Mouse (Mus musculus): Measurements from ENCODE around the gene Gng8.
A peak's percentile ranks its signal among the peaks of the same experiment; 100 is the strongest.

Gng8 gene

DNA sequence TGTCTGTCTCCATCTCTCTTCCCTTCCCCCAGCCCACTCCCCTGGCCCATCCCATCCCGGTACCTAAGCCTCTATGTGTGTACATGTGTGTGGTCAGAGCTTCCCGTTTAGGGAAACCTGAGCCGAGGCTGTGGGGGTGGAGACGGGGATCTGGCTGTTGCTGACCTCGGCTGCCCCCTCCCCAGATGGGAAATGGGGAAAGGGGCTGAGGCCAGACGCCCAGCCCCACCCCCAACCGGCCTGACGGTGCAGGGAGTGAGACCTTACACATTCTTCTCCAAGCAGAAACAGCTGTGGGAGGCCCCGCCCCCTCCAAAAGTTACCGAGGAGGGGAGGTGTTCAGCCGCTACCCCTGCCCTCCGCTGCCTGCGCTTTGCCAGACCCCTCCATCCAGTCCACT lies 15.0 kb upstream of the Gng8 start:
- DNase-seq: no peak

DNA sequence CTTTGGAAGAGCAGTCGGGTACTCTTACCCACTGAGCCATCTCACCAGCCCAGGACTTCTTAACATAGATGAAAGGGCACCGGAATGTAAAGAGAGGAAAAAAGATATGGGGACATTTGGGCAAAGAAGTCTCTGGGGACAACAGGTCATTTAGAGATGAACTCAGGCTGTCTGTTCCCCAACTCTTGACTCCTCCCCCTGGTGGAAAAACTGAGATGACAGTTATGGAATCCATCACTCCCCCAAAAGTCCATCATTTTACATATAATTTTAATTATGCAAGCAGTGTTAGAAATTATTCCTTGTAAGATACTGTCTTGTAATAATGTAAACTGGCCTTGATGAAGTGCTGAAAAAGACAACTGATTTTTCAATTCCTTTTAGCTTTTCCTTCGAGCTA lies 13.9 kb upstream of the Gng8 start:
- no peak for DNase-seq

DNA sequence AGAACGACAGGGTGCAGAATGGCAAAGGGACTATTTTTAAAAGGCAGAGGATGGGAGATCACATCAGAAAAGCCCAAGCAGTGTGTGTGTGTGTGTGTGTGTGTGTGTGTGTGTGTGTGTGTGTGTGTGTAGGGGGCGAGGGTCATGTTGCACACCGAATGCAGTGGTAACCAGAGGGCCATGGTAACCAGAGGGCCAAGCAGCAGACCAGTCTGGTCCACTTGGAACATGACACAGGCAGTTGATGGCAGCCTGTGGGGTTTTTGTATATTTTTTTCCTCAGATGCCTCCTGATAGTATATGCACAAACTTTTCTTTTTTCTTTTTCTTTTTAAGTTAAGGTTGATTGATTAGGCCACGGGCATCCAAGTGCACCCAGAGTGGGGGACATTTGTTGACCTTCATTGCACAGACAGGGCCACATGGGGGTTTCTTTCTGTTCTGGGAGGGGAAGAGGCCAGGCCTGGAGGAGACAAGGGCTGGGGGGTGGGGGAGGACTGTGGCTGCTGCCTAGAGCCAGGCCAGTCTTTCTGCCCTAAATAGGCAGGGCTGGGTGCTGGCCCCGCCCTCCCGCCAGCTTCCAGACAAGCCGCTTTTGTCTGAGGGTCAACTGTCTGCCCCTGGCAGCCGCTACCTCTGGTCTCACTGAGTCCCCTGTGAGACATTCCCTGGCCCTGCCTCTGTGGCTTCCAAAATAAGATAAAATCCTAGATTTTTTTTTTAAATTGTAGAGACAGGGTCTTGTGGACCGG lies 11.6 kb upstream of the Gng8 start:
- peak; percentile 49 for DNase-seq

DNA sequence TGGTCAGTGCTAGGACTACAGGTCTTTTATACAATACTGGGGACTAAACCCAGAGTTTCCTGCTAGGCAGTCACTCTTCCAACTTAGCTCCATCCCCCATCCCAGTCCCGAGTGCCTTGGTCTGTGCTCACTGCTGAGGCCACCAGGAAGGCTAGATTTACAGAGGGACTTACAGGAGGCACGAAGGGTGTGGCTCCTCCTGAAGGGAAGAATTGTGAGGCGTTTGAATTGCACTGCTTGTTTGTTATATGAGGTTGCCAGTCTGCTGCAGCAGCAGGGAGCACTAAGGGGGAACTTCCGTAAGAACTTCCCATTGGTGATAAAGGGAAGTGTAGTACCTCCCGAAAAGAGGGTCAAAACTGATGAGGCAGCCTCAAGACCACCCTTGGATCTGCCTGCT lies 11.0 kb upstream of the Gng8 start:
- DNase-seq: no peak

DNA sequence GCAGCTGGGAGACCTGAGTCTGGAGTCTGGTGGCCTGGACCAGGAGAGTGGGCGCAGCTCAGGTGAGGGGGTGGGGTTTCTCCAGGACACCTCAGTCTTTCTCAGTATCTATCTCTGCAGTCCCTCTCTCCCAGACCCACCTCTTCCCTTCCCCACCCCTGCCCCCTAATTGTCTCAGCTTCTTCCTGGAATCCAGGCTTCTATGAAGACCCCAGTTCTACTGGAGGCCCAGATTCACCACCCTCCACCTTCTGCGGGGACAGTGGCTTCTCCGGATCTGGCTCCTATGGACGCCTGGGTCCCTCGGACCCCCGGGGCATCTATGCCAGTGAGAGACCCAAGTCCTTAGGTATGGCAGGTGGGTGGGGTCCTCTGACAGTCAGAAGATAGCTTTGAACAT lies 8.4 kb upstream of the Gng8 start:
- no peak for DNase-seq

DNA sequence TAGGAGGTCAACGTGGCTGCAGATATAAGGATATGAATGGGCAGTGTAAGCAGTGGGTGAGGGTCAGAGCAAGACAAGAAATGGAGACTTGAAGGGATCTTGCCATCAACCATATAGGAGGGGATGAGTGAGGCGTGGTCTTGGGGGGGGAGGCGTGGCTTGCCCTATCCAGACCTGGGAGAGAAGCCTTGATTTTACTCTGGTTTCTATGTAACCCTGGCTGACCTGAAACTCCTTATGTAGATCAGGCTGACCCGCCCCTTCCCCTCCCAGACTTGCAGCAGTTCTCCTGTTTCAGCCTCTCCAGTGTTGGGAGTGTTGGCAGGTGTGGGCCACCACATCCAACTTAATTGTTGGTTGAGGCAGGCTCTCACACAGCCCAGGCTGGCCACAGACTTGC lies 7.3 kb upstream of the Gng8 start:
- DNase-seq: no peak

DNA sequence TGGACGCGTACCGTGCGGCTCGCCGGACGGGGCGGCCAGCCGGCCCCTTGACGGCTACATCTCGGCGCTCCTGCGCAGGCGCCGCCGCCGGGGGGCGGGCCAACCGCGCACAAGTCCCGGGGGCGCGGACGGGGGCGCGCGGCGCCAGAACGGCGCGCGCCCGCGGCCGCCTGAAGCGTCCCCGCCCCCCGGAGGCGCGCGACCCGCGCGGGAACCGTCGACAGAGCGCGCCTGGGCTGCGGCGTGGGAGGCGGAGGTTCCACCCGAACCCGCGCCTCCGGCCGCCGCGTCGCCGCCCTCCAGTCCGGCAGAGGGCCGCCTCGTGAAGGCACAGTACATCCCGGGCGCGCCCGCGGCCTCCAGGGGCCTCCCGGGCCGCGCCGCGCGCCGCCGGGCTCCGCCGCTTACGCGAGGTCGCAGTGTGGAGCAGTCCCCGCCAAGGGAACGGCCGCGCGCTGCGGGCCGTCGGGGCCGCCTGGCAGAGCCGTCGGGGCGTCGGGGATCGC lies 6.3 kb upstream of the Gng8 start:
- no peak for DNase-seq

DNA sequence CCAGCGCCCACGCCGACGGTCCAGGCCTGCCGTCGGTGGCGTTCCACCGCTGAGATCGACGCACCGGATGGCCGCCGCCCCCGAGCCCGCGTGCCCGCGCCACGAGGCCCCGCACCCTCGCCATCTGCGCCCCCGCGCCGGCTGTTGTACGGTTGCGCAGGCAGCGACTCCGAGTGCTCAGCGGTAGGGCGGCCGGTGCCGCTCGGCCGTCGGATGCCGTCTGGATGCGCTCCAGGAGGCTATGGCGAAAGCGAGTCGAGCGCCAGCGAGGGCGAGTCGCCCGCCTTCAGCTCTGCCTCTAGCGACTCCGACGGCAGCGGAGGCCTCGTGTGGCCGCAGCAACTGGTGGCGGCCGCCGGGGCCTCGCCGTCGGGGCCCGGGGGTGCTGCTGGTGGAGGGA lies 5.7 kb upstream of the Gng8 start:
- DNase-seq: no peak

DNA sequence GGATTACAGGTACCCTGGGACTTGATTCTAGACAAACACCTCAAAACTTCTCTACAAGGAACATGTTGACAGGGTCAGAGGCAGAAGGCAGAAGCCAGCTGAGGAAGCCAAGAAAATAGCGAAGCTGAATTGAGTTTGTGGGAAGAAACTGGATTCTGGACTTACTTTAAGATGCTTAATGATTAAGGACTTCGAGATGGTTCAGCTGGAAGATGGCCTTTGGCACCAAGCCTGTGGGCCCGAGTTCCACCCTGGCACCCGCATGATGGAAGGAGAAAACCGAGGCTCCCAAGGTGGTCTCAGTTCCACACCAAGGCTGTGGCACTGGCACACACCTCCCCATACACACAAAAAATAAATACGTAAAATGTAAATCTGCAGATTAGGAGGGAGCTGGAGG lies 1.1 kb upstream of the Gng8 start:
- DNase-seq: peak; percentile 34

DNA sequence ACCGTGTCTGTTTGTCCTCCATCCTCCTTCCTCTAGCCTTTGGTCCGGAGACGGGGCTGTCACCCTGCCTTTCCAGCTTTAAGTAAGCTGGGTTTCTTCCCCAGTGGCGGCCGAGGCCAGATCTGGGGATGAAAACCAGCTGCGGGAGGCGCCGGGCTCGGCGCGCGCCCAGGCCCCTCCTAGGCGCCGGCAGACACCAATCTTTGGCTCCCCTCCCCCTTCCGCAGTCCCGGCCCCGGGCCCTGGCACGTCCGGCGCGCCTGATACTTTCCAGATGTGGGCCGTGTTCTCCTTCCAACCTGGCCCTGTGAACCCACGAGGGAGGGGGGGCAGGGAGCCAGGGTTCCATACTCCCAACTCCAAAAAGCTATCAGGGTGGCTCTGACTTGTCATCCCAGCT lies 642 bp upstream of the Gng8 start:
- DNase-seq: peak; percentile 84

DNA sequence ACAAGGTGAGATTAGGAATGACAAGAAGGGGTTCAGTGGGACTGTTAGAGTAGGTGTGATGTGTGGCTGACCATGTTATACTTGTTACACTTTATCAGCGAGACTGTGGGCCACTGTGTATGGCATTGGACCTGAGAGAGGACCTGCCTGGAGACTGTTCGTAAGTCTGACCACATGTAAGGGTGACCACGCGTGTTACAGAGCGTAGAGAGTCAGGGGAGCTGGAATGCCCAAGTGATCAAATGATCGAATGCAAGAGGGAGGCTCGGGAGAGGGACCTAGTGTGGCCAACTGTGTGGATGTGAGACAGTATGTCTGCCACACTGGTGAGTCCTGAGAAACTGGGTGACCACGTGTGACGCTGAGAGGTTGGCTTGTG lies 755 bp downstream of the Gng8 start:
- no peak for DNase-seq

DNA sequence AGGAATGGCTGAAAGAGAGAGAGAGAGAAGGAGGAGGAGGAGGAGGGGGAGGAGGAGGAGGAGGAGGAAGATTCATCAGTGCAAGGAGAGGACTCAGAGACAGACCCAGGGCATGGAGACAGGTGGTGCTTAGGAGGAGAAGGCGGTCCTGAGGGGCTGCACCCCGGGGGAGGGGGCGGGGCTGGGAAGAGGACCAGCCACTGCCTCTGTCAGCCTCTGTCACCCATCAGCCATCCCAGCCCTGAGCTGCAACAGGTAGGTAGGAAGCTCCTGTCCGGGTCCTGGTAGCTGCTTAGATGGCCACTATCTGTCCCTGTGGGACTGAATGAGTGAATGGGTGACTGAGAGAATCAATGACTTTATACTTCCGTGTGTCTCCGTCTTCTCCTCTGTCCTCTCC lies 2.0 kb downstream of the Gng8 start:
- DNase-seq: no peak

DNA sequence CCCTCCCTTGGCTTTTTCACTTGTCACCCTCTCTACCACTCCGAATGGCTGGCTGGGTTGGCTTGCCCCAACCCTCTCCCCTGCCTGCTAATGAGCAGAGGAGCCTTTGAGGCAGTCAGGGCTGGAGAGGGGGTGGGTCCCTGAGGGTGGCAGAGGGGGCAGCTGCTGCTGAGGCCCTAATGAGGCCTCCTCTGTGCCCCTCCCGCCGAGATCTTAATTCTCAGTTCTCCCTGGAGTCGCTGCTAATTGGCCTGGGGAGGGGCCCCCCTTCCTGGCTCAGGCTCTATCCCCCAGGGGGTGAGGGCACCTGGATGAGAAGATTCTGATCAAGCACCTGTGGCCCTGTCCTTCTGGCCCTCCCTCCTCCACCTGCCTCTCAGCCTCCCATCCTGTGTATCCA lies 2.7 kb downstream of the Gng8 start:
- DNase-seq: no peak

DNA sequence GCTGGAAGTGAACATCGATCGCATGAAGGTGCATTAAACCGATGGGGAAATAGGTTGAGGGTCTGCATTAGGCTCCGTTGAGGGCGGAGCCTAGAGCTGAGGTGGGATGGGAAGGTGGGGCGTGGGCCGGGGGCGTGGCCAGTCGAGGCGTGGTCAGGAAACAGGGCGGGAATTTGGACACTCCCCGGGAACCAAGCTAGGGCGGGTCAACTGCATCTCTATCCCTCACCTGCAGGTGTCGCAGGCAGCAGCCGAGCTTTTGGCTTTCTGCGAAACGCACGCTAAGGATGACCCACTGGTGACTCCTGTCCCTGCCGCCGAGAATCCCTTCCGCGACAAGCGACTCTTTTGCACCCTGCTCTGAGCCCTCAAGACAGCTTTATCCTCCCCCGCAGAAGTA lies 3.4 kb downstream of the Gng8 start:
- peak; percentile 79 for DNase-seq

DNA sequence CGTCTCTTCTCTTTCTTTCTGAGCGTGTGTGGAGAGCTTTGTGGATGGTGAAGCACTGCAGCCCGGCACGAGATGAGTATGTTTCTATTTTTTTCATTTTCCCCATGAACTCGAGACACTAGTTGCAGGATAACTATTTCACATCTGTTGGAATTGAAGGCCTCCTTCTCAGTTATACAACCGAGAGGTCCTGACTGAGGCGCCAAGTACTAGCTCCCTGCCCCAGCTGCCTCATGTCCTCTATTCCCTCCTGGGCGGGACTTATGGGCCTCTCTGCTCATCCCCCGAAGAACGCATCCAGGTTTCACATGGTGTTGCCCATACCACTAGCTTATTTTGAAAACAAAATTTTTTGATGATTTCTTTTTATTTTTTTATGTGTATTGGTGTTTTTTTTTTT lies 3.9 kb downstream of the Gng8 start:
- no peak for DNase-seq

DNA sequence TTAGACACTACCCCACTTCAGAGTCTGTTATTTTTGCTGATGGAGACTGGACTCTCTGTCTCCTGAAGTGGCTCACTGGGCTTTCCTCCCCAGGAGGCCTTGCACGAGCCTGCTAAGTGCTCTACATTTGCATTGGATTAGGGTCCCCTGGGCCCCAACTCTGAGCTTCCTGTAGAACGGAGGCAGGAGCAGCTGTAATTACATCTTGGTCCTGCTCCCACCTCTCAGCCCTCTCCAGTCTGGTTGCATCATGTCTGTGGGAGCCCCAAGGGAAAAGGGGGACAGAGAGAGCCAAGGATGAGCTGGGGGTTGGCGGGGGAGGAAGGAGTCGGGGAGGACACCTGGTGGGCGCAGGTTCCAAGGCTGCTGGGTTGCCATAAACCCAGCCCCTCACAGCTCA lies 8.9 kb downstream of the Gng8 start:
- DNase-seq: no peak

DNA sequence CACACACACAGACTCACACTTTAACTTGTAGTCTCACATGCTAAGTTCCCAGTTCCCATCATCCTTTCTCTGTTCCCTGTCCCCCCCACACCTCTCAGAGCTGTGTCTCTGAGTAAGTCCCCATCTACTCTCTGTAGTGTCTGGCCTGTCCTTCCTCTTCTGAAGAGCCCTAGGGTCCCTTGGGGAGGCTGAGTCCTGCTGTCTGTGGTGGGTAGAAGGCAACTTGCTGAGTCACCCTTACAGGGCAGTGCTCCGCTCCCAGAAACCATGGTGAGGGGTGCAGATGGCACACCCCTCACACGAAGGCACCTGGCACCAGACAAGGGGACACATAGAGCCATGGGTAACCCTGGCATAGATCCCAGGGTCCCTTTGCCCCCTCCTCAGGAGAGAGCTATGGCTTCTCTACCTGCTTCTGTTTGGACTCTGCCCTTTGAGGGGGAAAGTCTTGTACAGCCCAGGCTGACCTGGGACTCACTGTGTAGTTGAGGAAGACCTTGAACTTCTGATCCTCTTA lies 11.9 kb downstream of the Gng8 start:
- no peak for DNase-seq

DNA sequence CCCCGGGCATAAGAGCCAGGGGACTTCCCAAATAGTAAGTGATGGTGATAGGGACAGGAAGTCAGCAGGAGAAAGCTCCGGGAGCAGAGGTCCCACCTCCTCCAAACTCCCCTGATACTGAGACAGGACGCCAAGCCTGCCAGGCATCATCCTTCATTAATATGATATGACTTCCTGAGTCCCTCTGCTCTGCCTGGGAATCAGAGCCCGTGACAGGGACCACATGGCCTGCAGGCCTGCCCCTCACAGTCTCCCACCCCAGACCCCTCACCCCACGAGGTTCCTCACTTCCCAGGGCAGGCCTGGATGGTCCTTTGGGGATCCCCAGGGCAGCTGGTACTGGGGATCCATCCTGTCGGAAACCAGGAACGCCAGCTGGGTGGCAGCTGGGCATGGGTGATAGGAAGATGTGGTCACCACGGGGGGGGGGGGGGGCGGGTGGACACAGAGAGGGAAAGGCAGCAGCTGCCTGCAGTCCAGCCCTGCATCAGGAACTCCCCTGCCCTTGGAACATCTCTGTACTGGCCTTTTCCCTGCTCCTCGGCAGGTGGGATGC lies 12.6 kb downstream of the Gng8 start:
- no peak for DNase-seq

DNA sequence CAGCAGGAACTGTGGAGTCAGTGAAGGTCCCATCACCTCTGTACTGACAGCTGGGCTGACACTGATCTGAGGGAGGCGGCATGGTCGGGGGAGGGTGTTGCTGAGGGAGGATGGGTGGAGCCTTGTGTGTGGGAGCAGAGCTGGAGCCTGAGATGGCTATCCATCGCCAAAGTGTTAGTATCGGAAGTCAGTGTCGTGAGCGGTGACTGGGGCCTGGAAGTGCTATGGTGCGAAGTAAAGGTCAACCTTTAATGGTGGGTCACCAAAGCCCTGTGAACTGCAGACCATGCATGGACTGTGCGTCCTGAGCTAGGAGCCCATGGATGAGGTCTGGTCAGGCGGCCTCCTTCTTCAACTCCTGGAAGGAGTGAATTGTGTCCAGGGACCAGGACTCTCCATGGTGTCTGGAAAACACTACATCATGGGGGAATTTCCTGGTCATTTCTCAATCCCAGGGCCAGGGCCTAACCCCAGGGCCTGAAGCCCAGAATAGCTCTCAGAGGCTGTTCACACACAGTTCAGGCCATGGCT lies 14.0 kb downstream of the Gng8 start:
- DNase-seq: peak; percentile 63

DNA sequence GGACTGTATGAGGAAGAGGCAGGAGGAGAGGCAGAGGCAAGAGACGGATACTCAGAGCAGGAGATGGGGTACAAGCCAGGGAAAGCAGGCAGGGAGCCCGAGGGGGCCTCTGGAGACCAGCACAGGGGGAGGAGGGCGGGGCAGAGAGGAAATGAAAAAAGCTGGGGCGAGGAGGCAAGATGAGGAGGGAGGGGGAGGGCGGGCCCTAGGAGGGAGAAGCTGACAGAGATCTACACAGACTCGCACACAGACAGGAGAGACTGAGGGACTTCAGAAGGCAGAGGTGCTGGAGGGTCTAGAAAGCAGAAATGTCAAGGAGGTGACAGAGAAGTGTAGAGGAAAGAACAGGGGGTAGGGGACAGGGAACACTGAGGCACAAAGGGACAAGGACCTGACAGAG lies 14.7 kb downstream of the Gng8 start, which contains the start of gene Ptgir:
Ptgir (plus strand) TSS at position 210 of the 400 bp plus-strand sequence.
- peak; percentile 46 for DNase-seq

DNA sequence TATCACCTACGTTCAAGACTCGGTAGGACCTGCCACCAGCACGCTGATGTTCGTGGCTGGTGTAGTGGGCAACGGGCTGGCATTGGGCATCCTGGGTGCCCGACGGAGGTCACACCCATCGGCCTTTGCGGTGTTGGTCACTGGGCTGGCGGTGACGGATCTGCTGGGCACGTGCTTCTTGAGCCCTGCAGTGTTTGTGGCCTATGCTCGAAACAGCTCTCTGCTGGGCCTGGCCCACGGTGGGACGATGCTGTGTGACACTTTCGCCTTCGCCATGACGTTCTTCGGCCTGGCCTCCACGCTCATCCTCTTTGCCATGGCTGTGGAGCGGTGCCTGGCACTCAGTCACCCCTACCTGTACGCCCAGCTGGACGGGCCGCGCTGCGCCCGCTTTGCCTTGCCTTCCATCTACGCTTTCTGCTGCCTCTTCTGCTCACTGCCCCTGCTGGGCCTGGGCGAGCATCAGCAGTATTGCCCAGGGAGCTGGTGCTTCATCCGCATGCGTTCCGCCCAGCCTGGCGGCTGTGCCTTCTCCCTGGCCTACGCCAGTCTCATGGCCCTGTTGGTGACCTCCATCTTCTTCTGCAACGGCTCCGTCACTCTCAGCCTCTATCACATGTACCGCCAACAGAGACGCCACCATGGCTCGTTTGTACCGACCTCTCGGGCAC lies 15.4 kb downstream of the Gng8 start:
- DNase-seq: no peak

DNA sequence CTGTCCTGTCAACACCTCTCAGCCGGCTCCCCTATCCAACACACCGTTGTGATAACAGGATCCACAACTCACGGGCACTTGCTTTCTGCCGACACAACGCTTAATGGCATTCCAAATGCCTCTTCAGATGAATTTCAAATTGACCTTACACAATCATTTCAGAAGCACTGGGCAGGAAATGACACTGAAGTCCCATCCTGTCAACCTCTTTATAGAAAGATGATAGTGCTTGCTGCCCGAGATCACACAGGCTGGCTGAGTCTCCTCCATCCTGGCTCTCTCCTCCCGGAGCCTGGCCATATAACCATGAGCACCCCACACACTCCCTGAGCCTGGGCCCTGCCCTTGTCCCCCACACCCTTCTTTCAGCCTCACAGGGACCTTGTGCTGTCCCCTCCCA lies 16.3 kb downstream of the Gng8 start:
- no peak for DNase-seq

DNA sequence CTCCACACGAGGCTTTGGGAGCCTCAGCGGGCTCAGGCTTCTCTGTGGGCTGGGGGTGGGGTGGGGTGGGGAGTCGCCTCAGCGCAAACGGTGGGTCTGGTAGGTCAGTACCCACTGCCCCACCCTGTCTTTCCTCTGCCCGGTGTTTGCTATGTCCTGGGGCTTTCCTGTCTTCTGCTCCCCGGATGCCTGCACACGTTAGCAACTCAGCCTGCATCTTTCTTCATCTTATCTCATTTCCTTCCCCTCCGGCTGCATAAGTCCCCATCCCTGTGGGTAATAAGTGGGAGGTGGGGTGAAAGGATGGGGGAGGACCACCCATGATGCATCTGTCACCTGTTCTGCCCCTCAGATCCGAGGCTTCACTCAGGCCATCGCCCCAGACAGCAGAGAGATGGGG lies 16.8 kb downstream of the Gng8 start:
- no peak for DNase-seq

DNA sequence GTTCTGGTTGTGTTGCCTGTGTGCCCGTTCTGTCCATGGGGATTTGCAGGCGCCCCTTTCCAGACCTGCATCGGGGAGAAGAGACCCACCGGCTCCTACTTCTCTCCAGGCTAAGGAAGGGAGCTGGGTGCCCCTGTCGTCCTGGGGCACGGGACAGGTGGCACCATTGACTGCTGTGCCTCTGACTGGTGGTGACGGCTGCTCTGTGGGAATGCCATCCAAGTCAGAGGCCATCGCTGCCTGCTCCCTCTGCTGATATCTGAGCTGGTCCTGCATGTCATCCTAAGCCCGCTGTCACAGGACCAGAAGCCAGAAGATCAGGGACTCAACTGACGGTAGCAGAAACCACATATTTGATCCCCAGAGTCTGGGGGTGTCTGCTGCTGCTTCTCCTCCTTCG lies 17.3 kb downstream of the Gng8 start:
- no peak for DNase-seq

Measured in lung, postnatal 36 days (tissue).